Mouse (Mus musculus): Measurements from ENCODE around the gene Cog5.

DNA sequence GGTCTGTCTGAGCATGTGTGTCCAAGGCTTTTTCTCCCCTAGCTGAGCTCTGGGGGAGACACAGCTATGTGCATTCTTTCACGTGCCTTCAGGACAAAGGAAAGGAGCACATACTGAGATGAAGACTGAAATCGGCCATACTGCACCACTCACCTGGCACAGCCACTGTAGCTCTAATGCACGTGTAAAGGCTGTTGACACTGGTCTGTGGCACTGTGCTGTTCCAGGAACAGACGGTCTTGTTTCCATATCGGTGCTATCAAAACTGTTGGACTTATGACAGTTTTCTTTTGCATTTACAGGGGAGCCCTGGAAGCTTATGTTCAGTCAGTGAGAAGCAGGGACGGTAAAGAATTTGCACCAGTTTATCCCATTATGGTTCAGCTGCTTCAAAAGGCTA is 270.7 kb downstream of the Cog5 start:
- TF ChIP-seq CTCF (IDR thresholded peaks at IDR 0.05; ENCODE audit: extremely low read depth, insufficient read length, insufficient replicate concordance, low read depth, low read length): no peak
- TF ChIP-seq POLR2A (IDR thresholded peaks at IDR 0.05; ENCODE audit: low read depth, low read length): no peak

Data from small intestine, adult 2 months (tissue).